Mouse (Mus musculus) small intestine, adult 2 months (tissue): ENCODE measurements around the gene Lamb3. TPM values are rescaled to one million over a fixed set of nuclear protein-coding genes. Genes with fewer than 3 reads are reported as not detected.
"Not testable (repeated sequence)": the region's sequence is repeated elsewhere in the genome, so short reads cannot be mapped to it uniquely, and the experiment has no call there.

Experiments
- H3K27ac ChIP-seq: fragments of 200-500 bp; 2 replicates; pipeline ENCODE4 v1.5.1; 2012; ENCODE audit warnings: low read depth, low read length, control low read depth, inconsistent platforms; ENCODE audit not compliant: insufficient read depth
- H3K27me3 ChIP-seq: fragments of 200-500 bp; 2 replicates; pipeline ENCODE4 v1.6.1; 2012; ENCODE audit warnings: mild to moderate bottlenecking, moderate library complexity, low read length, inconsistent platforms; ENCODE audit not compliant: control insufficient read depth, insufficient read depth
- H3K36me3 ChIP-seq: fragments of 200-500 bp; 2 replicates; pipeline ENCODE4 v1.6.1; 2012; ENCODE audit warnings: mild to moderate bottlenecking, low read length, control low read depth, inconsistent platforms; ENCODE audit not compliant: control insufficient read depth, insufficient read depth
- H3K4me1 ChIP-seq: fragments of 200-500 bp; 2 replicates; pipeline ENCODE4 v1.6.1; 2012; ENCODE audit warnings: low read length, inconsistent platforms, mixed read lengths; ENCODE audit not compliant: control insufficient read depth, insufficient read depth, insufficient read length
- H3K4me3 ChIP-seq: fragments of 200-500 bp; 2 replicates; pipeline ENCODE4 v1.5.1; 2012; ENCODE audit warnings: low read depth, mild to moderate bottlenecking, control low read depth, inconsistent platforms, low read length, moderate library complexity
- CTCF ChIP-seq: fragments of 200-500 bp; IDR thresholded peaks from 2 replicates; pipeline ENCODE4 v1.5.1; 2012; ENCODE audit warnings: low read depth, mild to moderate bottlenecking, control low read depth, inconsistent platforms, low read length, moderate library complexity, mixed read lengths; ENCODE audit not compliant: insufficient replicate concordance, insufficient read length; ENCODE audit errors: extremely low read depth
- POLR2A ChIP-seq: fragments of 200-500 bp; IDR thresholded peaks from 2 replicates; pipeline ENCODE4 v1.6.1; 2012; ENCODE audit warnings: low read depth, mild to moderate bottlenecking, control low read depth, inconsistent platforms, low read length, moderate library complexity
- WGBS: fragments of 180-500 bp; shearing (Covaris S2); methylation state at CpG from one replicate; pipeline ENCODE4 v1.1.7; 2018; 5-methylcytosine and 5-hydroxymethylcytosine counted together
- polyA plus RNA-seq: library from polyadenylated mRNA; depleted of rRNA; stranded (reverse); fragments of >200 nt; gene quantifications from 2 replicates; pipeline ENCODE4 v1.2.3, GENCODE M21; 2012

Lamb3 gene
- polyA plus RNA-seq, 1 experiment, result 21.7 TPM

GRCm38 (mm10) chr1:193243571-193244193 is 36.2 kb downstream of the Lamb3 start:
- TF ChIP-seq POLR2A (no peak), CTCF (no peak)
- Histone ChIP-seq H3K27me3 (no peaks in the 10 kb centered on the region), H3K36me3 (no peaks in the 10 kb centered on the region), H3K4me3 (no peak overlapping the region), H3K4me1 (no peaks in the 10 kb centered on the region), H3K27ac (no peak overlapping the region)
- WGBS, result 58% methylated on average over 10 of the region's 10 CpGs

- Histone ChIP-seq H3K4me3 (no peak overlapping the region), H3K4me1 (no peaks in the 10 kb centered on the region), H3K27ac (no peak overlapping the region), H3K27me3 (no peaks in the 10 kb centered on the region), H3K36me3 (no peaks in the 10 kb centered on the region)
- 86% methylated on average over 6 of the region's 6 CpGs for WGBS
- TF ChIP-seq POLR2A, result no peak
- TF ChIP-seq CTCF, result no peak
Observed at GRCm38 (mm10) chr1:193244235-193244634, 36.7 kb downstream of the Lamb3 start.

GRCm38 (mm10) chr1:193250026-193250425 is 42.5 kb downstream of the Lamb3 start:
- no peaks in the 10 kb centered on the region for H3K4me1 ChIP-seq
- H3K27ac ChIP-seq, result no peak overlapping the region
- TF ChIP-seq CTCF (no peak), POLR2A (no peak)
- H3K4me3 ChIP-seq, result no peak overlapping the region
- H3K27me3 ChIP-seq, result no peaks in the 10 kb centered on the region
- 83% methylated on average over 2 of the region's 2 CpGs for WGBS
- no peaks in the 10 kb centered on the region for H3K36me3 ChIP-seq

DNA sequence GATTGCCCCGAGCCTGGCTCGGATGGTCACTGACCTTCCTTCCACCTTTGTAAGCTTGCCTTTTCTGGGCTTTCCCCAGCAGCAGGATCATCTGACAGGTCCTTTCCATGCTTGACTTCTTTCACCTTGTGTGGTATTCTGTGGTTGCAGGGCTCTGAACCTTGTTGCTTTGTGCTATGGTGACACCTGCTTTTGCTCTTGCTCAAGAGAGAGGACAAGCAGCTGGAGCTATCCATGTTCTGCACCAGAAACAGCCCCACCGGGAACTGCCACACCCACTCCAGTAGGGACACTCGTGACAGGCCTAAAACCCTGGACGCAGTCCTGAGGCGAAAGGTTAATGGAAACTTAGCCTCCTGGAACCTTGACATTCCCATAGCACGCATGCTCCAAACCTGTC is 43.9 kb downstream of the Lamb3 start:
- Histone ChIP-seq H3K27ac (no peak overlapping the region), H3K36me3 (no peaks in the 10 kb centered on the region), H3K4me1 (no peaks in the 10 kb centered on the region), H3K4me3 (no peak overlapping the region), H3K27me3 (no peaks in the 10 kb centered on the region)
- no peak for TF ChIP-seq POLR2A
- no peak for TF ChIP-seq CTCF
- 73% methylated on average over 7 of the region's 7 CpGs for WGBS

- Histone ChIP-seq H3K4me1 (no peaks in the 10 kb centered on the region), H3K27me3 (no peaks in the 10 kb centered on the region), H3K4me3 (no peak overlapping the region), H3K27ac (no peak overlapping the region), H3K36me3 (no peaks in the 10 kb centered on the region)
- no peak for TF ChIP-seq POLR2A
- TF ChIP-seq CTCF, result no peak
- WGBS, result 34% methylated on average over 5 of the region's 5 CpGs
Observed at GRCm38 (mm10) chr1:193252616-193253015, 45.1 kb downstream of the Lamb3 start.

- not testable (repeated sequence) for H3K4me1 ChIP-seq, H3K27ac ChIP-seq, H3K4me3 ChIP-seq, H3K36me3 ChIP-seq, H3K27me3 ChIP-seq
- WGBS, result 46% methylated on average over 3 of the region's 3 CpGs
Observed at GRCm38 (mm10) chr1:193253895-193254294, 46.4 kb downstream of the Lamb3 start.

DNA sequence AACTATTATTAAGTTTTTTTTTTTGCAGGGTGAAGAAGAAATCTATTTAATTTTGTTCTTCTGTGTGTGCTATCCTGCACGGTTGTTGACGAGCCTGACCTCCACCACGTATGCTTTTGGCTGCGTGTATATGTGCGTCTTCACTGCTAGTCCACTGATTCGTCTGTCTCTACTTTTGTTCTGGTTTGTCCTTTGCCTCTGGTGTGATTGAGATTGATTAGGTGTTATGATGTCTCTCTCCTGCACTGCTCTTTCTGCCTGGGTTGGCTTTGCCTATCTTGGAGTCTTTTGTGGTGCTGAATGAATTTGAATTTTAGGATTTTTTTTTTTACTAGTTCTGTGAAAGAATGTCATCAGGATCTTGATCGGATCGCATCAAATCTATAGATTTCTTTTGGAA is 47.5 kb downstream of the Lamb3 start:
- Histone ChIP-seq H3K36me3 (no peaks in the 10 kb centered on the region), H3K4me1 (no peaks in the 10 kb centered on the region), H3K4me3 (no peak overlapping the region), H3K27me3 (no peaks in the 10 kb centered on the region), H3K27ac (no peak overlapping the region)
- TF ChIP-seq POLR2A, result no peak
- TF ChIP-seq CTCF, result no peak
- WGBS, result 60% methylated on average over 8 of the region's 8 CpGs

- Histone ChIP-seq H3K4me3 (no peak overlapping the region), H3K27ac (no peak overlapping the region), H3K4me1 (no peaks in the 10 kb centered on the region), H3K27me3 (no peaks in the 10 kb centered on the region), H3K36me3 (no peaks in the 10 kb centered on the region)
- TF ChIP-seq CTCF, result no peak
- no peak for TF ChIP-seq POLR2A
- WGBS, result 27% methylated on average over 3 of the region's 3 CpGs
Observed at GRCm38 (mm10) chr1:193255488-193256288, 48.2 kb downstream of the Lamb3 start.
